Mouse (Mus musculus) lung, postnatal 36 days (tissue): ENCODE measurements at regions not wholly inside any gene's neighbourhood (a gene's known extent, or its start where the extent isn't known, plus 50 kb on each side); places are given as distances from the start of the nearest gene placed in this dataset.

Experiments used
- DNase-seq: peaks from one replicate; pipeline ENCODE4 v3.0.0; 2022; ENCODE audit warnings: mixed read lengths

GRCm38 (mm10) chr5:49642439-49642838 lies 117.7 kb upstream of the Kcnip4 start:
- DNase-seq = no peak

GRCm38 (mm10) chr5:49641206-49641830 lies 116.6 kb upstream of the Kcnip4 start:
- no peak for DNase-seq

GRCm38 (mm10) chr5:49639637-49640036 lies 114.9 kb upstream of the Kcnip4 start:
- DNase-seq = no peak

GRCm38 (mm10) chr5:49620152-49620551 lies 95.4 kb upstream of the Kcnip4 start:
- DNase-seq = no peak

GRCm38 (mm10) chr5:49606761-49607160 lies 82.1 kb upstream of the Kcnip4 start:
- no peak for DNase-seq

- no peak for DNase-seq
Observed at GRCm38 (mm10) chr5:49580777-49581176, 56.1 kb upstream of the Kcnip4 start.

GRCm38 (mm10) chr5:49575901-49576300 lies 51.2 kb upstream of the Kcnip4 start:
- no peak for DNase-seq
